Mouse (Mus musculus) limb, embryonic 14.5 days (tissue): ENCODE results near the gene Mast4. TPM values are rescaled to one million over a fixed set of nuclear protein-coding genes. Genes with fewer than 3 reads are reported as not detected.

ENCODE experiments used
- ATAC-seq: fragments of 200-750 bp; cut with Nextera tagmentation; 2 replicates; pipeline ENCODE4 v1.8.0; 2017; ENCODE audit warnings: low read depth, moderate number of reproducible peaks, moderate TSS enrichment; ENCODE audit not compliant: low FRiP score
- DNase-seq: peaks from one replicate; pipeline ENCODE4 v3.0.0-alpha.2; 2015; ENCODE audit warnings: low spot score
- H3K27ac ChIP-seq: fragments of 300-500 bp; sonication (generic); replicated peaks from 2 replicates; pipeline ENCODE4 v1.5.1; 2014; ENCODE audit warnings: low read depth, mild to moderate bottlenecking, low read length, moderate library complexity, mixed read lengths
- H3K27me3 ChIP-seq: fragments of 300-500 bp; sonication (generic); 2 replicates; pipeline ENCODE4 v1.6.1; 2014; ENCODE audit warnings: low read length, mixed read lengths; ENCODE audit not compliant: control insufficient read depth, insufficient read depth
- H3K36me3 ChIP-seq: fragments of 300-500 bp; sonication (generic); 2 replicates; pipeline ENCODE4 v1.6.1; 2014; ENCODE audit warnings: mild to moderate bottlenecking, low read length, moderate library complexity, mixed read lengths; ENCODE audit not compliant: control insufficient read depth, insufficient read depth
- H3K4me1 ChIP-seq: fragments of 300-500 bp; sonication (generic); 2 replicates; pipeline ENCODE4 v1.6.1; 2014; ENCODE audit warnings: antibody characterized with exemption, low read length, mixed read lengths; ENCODE audit not compliant: control insufficient read depth, insufficient read depth
- H3K4me2 ChIP-seq: fragments of 300-500 bp; sonication (generic); replicated peaks from 2 replicates; pipeline ENCODE4 v1.6.1; 2014; ENCODE audit warnings: low read depth, mild to moderate bottlenecking, low read length, moderate library complexity; ENCODE audit not compliant: severe bottlenecking
- H3K4me3 ChIP-seq: fragments of 300-500 bp; sonication (generic); replicated peaks from 2 replicates; pipeline ENCODE4 v1.5.1; 2014; ENCODE audit warnings: low read length
- H3K9ac ChIP-seq: fragments of 300-500 bp; sonication (generic); 2 replicates; pipeline ENCODE4 v1.6.1; 2014; ENCODE audit warnings: mild to moderate bottlenecking, low read depth, low read length, moderate library complexity; ENCODE audit not compliant: severe bottlenecking
- H3K9me3 ChIP-seq: fragments of 300-500 bp; sonication (generic); 2 replicates; pipeline ENCODE4 v1.6.1; 2016; ENCODE audit warnings: low read length; ENCODE audit not compliant: control insufficient read depth
- POLR2A ChIP-seq: fragments of 200-500 bp; IDR thresholded peaks from 2 replicates; pipeline ENCODE4 v1.8.0; 2012; ENCODE audit warnings: inconsistent platforms, mild to moderate bottlenecking, moderate library complexity, borderline replicate concordance; ENCODE audit not compliant: insufficient read depth, insufficient read length; ENCODE audit errors: extremely low read depth
- WGBS: fragments of 180-500 bp; shearing (Covaris S2); extraction: QIAGEN DNeasy Blood & Tissue Kit; methylation state at CpG from one replicate; pipeline ENCODE4 v1.1.7; 2014; 5-methylcytosine and 5-hydroxymethylcytosine counted together
- polyA plus RNA-seq, 2 experiments: library from polyadenylated mRNA; depleted of rRNA in 1 of 2; stranded (reverse) in 1 of 2; unstranded in 1 of 2; fragments of >200 nt; fragmentation: Nextera tagmentation in 1 of 2; extraction: Ambion mirVana in 1 of 2; gene quantifications; 2 replicates each; pipeline versions ENCODE4 v1.2.1 to v1.2.3; 2012 to 2014

Gene Mast4
- polyA plus RNA-seq, 2 experiments, result 12.5 to 25.2 TPM

DNA sequence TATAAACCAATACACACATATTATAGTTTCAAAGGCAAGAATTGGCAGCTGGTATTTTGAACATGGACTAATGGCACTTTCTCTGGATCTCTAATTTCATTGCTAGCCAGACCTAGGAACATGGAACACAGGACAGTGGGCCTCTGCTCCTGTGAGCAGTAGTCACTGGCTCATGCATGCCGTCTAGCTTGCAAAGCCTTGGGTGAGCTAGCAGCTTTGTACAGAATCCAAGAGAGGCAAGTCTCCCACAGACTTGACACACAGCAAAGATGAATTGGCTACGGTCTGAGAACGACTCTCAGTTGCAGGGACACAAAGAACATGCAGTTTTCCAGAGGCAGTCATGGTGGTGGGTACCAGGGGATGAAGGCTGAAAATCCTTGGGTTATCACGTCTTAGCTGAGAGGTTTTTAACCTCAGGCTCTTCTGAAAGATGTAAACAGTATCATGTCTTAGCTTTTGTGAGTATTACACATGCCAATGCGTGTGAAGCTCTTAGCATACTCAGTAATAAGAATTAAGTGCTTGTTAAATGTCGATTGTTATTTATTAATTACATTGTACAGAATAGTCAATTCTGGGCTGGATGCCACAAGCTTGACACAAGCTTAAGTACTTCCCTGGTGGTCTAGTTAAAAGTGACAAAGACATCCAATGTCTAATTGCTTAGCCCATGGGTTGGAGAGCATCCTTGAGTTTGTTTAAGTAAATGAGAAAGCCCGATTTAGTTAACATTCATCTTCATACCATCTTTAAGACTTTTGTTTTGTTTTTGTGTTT, 550.6 kb downstream of the Mast4 start:
- no peaks in the 10 kb centered on the region for H3K4me1 ChIP-seq
- WGBS, result 86% methylated on average over 7 of the region's 7 CpGs
- ATAC-seq, result no peak
- no peaks in the 10 kb centered on the region for H3K27me3 ChIP-seq
- H3K4me3 ChIP-seq, result no peak overlapping the region
- H3K9ac ChIP-seq, result no peak overlapping the region
- no peak for DNase-seq
- no peak for TF ChIP-seq POLR2A
- peaks cover 15% of the 10 kb centered on the region for H3K36me3 ChIP-seq
- no peak overlapping the region for H3K27ac ChIP-seq
- no peak overlapping the region for H3K4me2 ChIP-seq
- H3K9me3 ChIP-seq, result no peaks in the 10 kb centered on the region

- Histone ChIP-seq H3K9me3 (no peaks in the 10 kb centered on the region), H3K27me3 (no peaks in the 10 kb centered on the region), H3K4me2 (no peak overlapping the region), H3K4me3 (no peak overlapping the region), H3K9ac (no peak overlapping the region), H3K4me1 (no peaks in the 10 kb centered on the region), H3K27ac (no peak overlapping the region), H3K36me3 (peaks cover 12% of the 10 kb centered on the region; the same call in 1 of the 2 replicates)
- no peak for TF ChIP-seq POLR2A
- ATAC-seq (no peak), DNase-seq (no peak)
- 88% methylated on average over 3 of the region's 3 CpGs for whole genome bisulfite sequencing
Observed at GRCm38 (mm10) chr13:102779275-102779674, 555.0 kb downstream of the Mast4 start.

GRCm38 (mm10) chr13:102778859-102779258, 555.4 kb downstream of the Mast4 start:
- no peak for TF ChIP-seq POLR2A
- no peak overlapping the region for H3K27ac ChIP-seq
- ATAC-seq (no peak), DNase-seq (no peak)
- H3K27me3 ChIP-seq, result no peaks in the 10 kb centered on the region
- no peak overlapping the region for H3K4me2 ChIP-seq
- H3K36me3 ChIP-seq, result peaks cover 12% of the 10 kb centered on the region; the same call in 1 of the 2 replicates
- H3K4me1 ChIP-seq, result no peaks in the 10 kb centered on the region
- H3K4me3 ChIP-seq, result no peak overlapping the region
- no peak overlapping the region for H3K9ac ChIP-seq
- H3K9me3 ChIP-seq, result no peaks in the 10 kb centered on the region
- WGBS, result 95% methylated on average over 3 of the region's 3 CpGs

- Histone ChIP-seq H3K9me3 (no peaks in the 10 kb centered on the region), H3K4me2 (no peak overlapping the region), H3K4me3 (no peak overlapping the region), H3K27ac (no peak overlapping the region), H3K9ac (no peak overlapping the region), H3K36me3 (no peaks in the 10 kb centered on the region; the same call in 1 of the 2 replicates), H3K27me3 (no peaks in the 10 kb centered on the region), H3K4me1 (no peaks in the 10 kb centered on the region; the same call in 1 of the 2 replicates)
- 84% methylated on average over 6 of the region's 6 CpGs for WGBS
- no peak for TF ChIP-seq POLR2A
- DNase-seq (no peak), ATAC-seq (no peak)
Observed at GRCm38 (mm10) chr13:102775506-102775905, 558.8 kb downstream of the Mast4 start.

DNA sequence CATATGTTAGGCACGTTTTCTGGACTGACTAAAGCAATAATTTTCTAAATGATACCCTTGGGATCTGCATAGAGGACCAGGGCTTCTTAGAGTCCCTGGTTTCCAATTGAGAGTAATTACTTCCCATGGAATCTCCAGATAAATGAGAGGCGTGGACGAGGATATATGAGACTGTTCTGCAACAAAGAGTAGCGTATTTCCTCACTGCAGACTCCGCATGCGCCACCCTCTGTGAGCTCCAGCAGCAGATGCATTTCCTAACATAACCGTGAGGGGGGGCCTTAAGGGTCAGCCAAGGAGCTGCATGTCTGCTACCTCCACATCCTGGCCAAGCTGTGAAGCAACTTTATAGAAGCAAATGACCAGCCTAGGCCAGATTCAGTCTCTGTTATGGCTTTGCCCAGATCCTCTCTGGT, 559.5 kb downstream of the Mast4 start:
- Histone ChIP-seq H3K27ac (no peak overlapping the region), H3K9me3 (no peaks in the 10 kb centered on the region), H3K27me3 (no peaks in the 10 kb centered on the region), H3K4me3 (no peak overlapping the region), H3K36me3 (no peaks in the 10 kb centered on the region; the same call in 1 of the 2 replicates), H3K4me2 (no peak overlapping the region), H3K4me1 (no peaks in the 10 kb centered on the region; the same call in 1 of the 2 replicates), H3K9ac (no peak overlapping the region)
- ATAC-seq, result no peak
- WGBS, result 44% methylated on average over 7 of the region's 7 CpGs
- DNase-seq, result peak; percentile 17
- no peak for TF ChIP-seq POLR2A
